Mouse (Mus musculus) liver, embryonic 16.5 days (tissue): ENCODE measurements around the gene Adora1. TPM values are rescaled to one million over a fixed set of nuclear protein-coding genes. Genes with fewer than 3 reads are reported as not detected.

Experiments
- ATAC-seq: fragments of 200-750 bp; cut with Nextera tagmentation; 2 replicates; pipeline ENCODE4 v1.8.0; 2017; ENCODE audit warnings: low read depth, mild to moderate bottlenecking, moderate number of reproducible peaks, moderate library complexity
- H3K27ac ChIP-seq: fragments of 300-500 bp; sonication (generic); 2 replicates; pipeline ENCODE4 v1.5.1; 2014; ENCODE audit warnings: mild to moderate bottlenecking, low read length
- H3K27me3 ChIP-seq: fragments of 300-500 bp; sonication (generic); 2 replicates; pipeline ENCODE4 v1.6.1; 2014; ENCODE audit warnings: low read depth, low read length, mixed read lengths; ENCODE audit not compliant: control insufficient read depth, insufficient read depth
- H3K36me3 ChIP-seq: fragments of 300-500 bp; sonication (generic); 2 replicates; pipeline ENCODE4 v1.6.1; 2014; ENCODE audit warnings: mild to moderate bottlenecking; ENCODE audit not compliant: control insufficient read depth, insufficient read depth
- H3K4me1 ChIP-seq: fragments of 300-500 bp; sonication (generic); 2 replicates; pipeline ENCODE4 v1.6.1; 2014; ENCODE audit warnings: low read depth, low read length, mixed read lengths; ENCODE audit not compliant: control insufficient read depth
- H3K4me2 ChIP-seq: fragments of 300-500 bp; sonication (generic); 2 replicates; pipeline ENCODE4 v1.6.1; 2014; ENCODE audit warnings: low read depth, low read length, mixed read lengths
- H3K4me3 ChIP-seq: fragments of 300-500 bp; sonication (generic); 2 replicates; pipeline ENCODE4 v1.5.1; 2014; ENCODE audit warnings: low read depth, mild to moderate bottlenecking, low read length
- H3K9ac ChIP-seq: fragments of 300-500 bp; sonication (generic); 2 replicates; pipeline ENCODE4 v1.6.1; 2014; ENCODE audit warnings: low read depth, low read length
- H3K9me3 ChIP-seq: fragments of 300-500 bp; sonication (generic); replicated peaks from 2 replicates; pipeline ENCODE4 v1.6.1; 2016; ENCODE audit warnings: low read length; ENCODE audit not compliant: control insufficient read depth
- WGBS: fragments of 180-500 bp; shearing (Covaris S2); extraction: QIAGEN DNeasy Blood & Tissue Kit; methylation state at CpG from one replicate; pipeline ENCODE4 v1.1.7; 2014; ENCODE audit not compliant: insufficient replicate concordance; 5-methylcytosine and 5-hydroxymethylcytosine counted together
- polyA plus RNA-seq: library from polyadenylated mRNA; unstranded; fragments of >200 nt; fragmentation: Nextera tagmentation; extraction: Ambion mirVana; gene quantifications from 2 replicates; pipeline ENCODE4 v1.2.1, GENCODE M21; 2015

Adora1 gene
- polyA plus RNA-seq, 1 experiment from 2014 or later: 3.6 TPM

- no peak overlapping the region for H3K4me3 ChIP-seq
- no peak for ATAC-seq
- WGBS: 37% methylated on average over 4 of the region's 4 CpGs
- H3K9me3 ChIP-seq: no peaks in the 10 kb centered on the region
- no peaks in the 10 kb centered on the region for H3K27me3 ChIP-seq
- H3K9ac ChIP-seq: no peak overlapping the region; the same call in 1 of the 2 replicates
- H3K4me2 ChIP-seq: no peak overlapping the region
- no peaks in the 10 kb centered on the region for H3K36me3 ChIP-seq
- H3K27ac ChIP-seq: peak overlapping the region; percentile 15; the same call in 1 of the 2 replicates
- peaks cover 3% of the 10 kb centered on the region for H3K4me1 ChIP-seq
These were observed 70.8 kb downstream of the Adora1 start for GRCm38 (mm10) chr1:134164454-134164853.

DNA sequence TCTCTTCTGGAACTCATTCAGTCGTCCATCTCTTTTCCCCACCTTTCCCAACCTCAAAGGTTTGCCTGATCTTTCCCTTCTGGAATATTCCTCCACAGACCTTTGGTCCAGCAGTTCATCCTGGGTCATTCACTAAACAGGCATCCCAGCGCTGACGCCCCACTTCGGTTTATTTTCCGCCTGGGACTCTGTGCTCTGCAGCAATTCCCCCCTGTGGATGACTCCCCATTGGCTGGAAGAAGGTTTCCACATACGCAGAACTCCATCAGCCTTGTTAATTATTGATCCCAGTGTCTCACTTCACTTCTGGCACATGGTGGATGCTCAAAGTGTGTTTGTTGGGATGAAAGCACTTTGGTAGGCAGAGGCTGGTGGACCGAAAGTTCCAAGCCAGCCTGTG lies 71.8 kb downstream of the Adora1 start:
- Histone ChIP-seq H3K4me1 (peaks cover 3% of the 10 kb centered on the region), H3K4me2 (no peak overlapping the region), H3K36me3 (no peaks in the 10 kb centered on the region), H3K9ac (no peak overlapping the region), H3K4me3 (no peak overlapping the region), H3K27ac (no peak overlapping the region), H3K9me3 (no peaks in the 10 kb centered on the region), H3K27me3 (no peaks in the 10 kb centered on the region)
- WGBS: 61% methylated on average over 7 of the region's 7 CpGs
- peak; percentile 83 for ATAC-seq

- no peak overlapping the region for H3K4me3 ChIP-seq
- no peaks in the 10 kb centered on the region for H3K36me3 ChIP-seq
- no peak overlapping the region for H3K27ac ChIP-seq
- ATAC-seq: no peak
- H3K9me3 ChIP-seq: no peaks in the 10 kb centered on the region
- H3K4me1 ChIP-seq: peaks cover 3% of the 10 kb centered on the region
- H3K9ac ChIP-seq: no peak overlapping the region
- 60% methylated on average over 6 of the region's 6 CpGs for WGBS
- no peak overlapping the region for H3K4me2 ChIP-seq
- no peaks in the 10 kb centered on the region for H3K27me3 ChIP-seq
These were observed 72.6 kb downstream of the Adora1 start for GRCm38 (mm10) chr1:134162510-134163225.

DNA sequence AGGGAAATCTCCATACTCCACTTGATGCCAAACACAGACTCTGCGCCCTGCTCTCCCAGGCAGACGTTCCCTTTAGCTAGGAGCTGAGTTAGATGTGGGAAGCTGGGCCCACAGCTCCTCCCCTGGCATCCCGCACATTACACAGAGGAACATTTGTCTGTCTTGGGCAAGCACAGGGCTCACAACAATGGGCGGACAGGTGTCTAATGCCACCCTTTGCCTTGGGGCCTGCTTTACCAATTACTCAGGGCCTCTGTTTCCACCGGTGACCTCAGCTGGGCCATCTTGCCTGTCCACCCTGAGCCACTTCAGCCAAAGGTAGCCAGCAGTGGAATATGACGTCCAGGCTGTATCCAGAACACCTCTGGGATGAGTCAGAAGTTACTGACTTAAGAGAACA lies 73.8 kb downstream of the Adora1 start:
- H3K9me3 ChIP-seq: no peaks in the 10 kb centered on the region
- no peaks in the 10 kb centered on the region for H3K36me3 ChIP-seq
- no peak overlapping the region for H3K9ac ChIP-seq
- H3K4me1 ChIP-seq: peaks cover 3% of the 10 kb centered on the region
- no peak overlapping the region for H3K4me3 ChIP-seq
- H3K27me3 ChIP-seq: no peaks in the 10 kb centered on the region
- no peak overlapping the region for H3K4me2 ChIP-seq
- 59% methylated on average over 6 of the region's 6 CpGs for WGBS
- H3K27ac ChIP-seq: no peak overlapping the region
- ATAC-seq: no peak

- Histone ChIP-seq H3K27ac (no peak overlapping the region), H3K9ac (no peak overlapping the region), H3K4me1 (peaks cover 3% of the 10 kb centered on the region), H3K27me3 (no peaks in the 10 kb centered on the region), H3K9me3 (no peaks in the 10 kb centered on the region), H3K4me2 (no peak overlapping the region), H3K4me3 (no peak overlapping the region), H3K36me3 (no peaks in the 10 kb centered on the region)
- 70% methylated on average over 3 of the region's 3 CpGs for WGBS
- no peak for ATAC-seq
These were observed 74.8 kb downstream of the Adora1 start for GRCm38 (mm10) chr1:134160404-134160803.

GRCm38 (mm10) chr1:134154655-134155054 lies 80.6 kb downstream of the Adora1 start:
- Histone ChIP-seq H3K9me3 (no peaks in the 10 kb centered on the region), H3K4me2 (no peak overlapping the region), H3K36me3 (no peaks in the 10 kb centered on the region), H3K4me1 (peaks cover 7% of the 10 kb centered on the region), H3K27me3 (no peaks in the 10 kb centered on the region), H3K4me3 (no peak overlapping the region), H3K9ac (no peak overlapping the region), H3K27ac (no peak overlapping the region)
- ATAC-seq: no peak
- 46% methylated on average over 3 of the region's 3 CpGs for WGBS

DNA sequence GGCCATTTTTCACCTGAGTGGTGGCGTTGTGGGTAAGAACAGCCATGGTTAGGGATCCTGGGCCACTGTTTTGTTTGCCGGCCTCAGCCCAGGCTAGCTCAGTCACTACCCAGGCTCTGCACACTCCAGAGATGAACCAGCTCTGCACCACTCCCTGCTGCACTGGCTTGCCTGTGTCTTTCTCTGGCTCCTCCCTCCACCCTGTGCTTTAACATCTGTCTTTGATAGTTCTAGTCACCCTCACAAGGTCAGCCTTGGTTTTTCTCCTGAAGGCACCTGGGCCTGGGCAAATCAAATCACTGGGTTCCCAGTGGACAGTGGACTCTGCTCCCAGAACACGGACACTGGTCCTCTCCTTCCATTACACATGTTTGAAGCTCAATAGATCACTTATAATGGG lies 81.1 kb downstream of the Adora1 start:
- Histone ChIP-seq H3K9me3 (no peaks in the 10 kb centered on the region), H3K36me3 (no peaks in the 10 kb centered on the region), H3K4me1 (peaks cover 7% of the 10 kb centered on the region), H3K27me3 (no peaks in the 10 kb centered on the region), H3K9ac (no peak overlapping the region), H3K27ac (no peak overlapping the region), H3K4me3 (no peak overlapping the region), H3K4me2 (no peak overlapping the region)
- ATAC-seq: no peak
- WGBS: 70% methylated on average over 3 of the region's 3 CpGs

DNA sequence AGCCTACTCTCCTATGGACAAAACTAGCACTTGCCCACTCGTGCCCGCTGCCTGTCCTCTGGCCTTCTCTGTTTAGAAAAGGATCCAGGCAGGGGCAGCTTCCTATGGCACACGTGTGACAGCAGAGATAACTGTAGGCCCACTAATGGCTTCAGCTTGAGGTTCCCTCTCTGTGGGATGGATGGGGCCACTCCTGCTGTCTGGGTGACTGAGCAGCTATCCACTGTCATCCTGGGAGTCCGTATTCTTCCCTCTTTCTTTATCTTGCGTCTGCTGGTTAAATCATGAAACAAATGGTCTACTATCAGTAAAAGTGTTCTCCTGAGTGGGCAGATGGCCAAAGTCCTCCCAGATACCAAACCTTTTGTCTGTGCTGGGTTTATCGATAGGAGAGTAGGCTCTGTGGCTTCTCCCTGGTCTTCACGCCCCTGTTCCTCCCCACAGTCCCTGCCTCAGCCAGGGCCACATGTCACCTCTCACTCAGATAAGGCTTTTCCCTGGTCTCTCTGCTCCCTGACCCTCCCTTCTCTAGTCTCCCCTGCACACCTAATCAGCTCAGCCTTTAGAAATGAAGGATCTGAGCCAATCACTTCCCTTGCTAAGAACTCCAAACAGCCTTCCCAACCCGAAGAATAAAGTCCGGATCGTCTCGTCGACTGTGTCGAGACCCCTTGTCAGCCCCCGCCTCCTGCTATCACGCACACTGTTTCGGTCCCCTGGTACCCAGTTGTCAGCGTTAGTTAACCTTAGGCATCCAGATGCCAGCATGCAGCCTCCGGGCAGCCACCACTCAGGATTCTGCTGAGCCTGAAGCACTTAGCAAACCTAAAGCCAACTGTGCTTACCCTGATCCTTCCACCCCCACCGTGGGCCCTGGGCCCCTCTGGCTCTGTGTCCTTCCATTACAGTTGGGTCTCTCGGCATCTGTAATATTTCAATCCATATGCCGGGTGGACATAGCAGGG lies 82.3 kb downstream of the Adora1 start:
- no peak overlapping the region for H3K27ac ChIP-seq
- H3K4me1 ChIP-seq: peaks cover 7% of the 10 kb centered on the region
- no peak overlapping the region for H3K4me2 ChIP-seq
- H3K4me3 ChIP-seq: no peak overlapping the region
- no peaks in the 10 kb centered on the region for H3K36me3 ChIP-seq
- no peak overlapping the region for H3K9ac ChIP-seq
- WGBS: 51% methylated on average over 21 of the region's 21 CpGs
- peak; percentile 64 for ATAC-seq
- no peaks in the 10 kb centered on the region for H3K27me3 ChIP-seq
- no peaks in the 10 kb centered on the region for H3K9me3 ChIP-seq
